Mouse (Mus musculus): Measurements from ENCODE around the gene Kcnn1. TPM values are rescaled to one million over a fixed set of nuclear protein-coding genes. Genes with fewer than 3 reads are reported as not detected.
A peak's percentile ranks its signal among the peaks of the same experiment; 100 is the strongest.

Gene Kcnn1
- 0.25 and 0.38 TPM in 2 replicates for polyA plus RNA-seq (2015; fragmentation: Nextera tagmentation; extraction: Ambion mirVana)

DNA sequence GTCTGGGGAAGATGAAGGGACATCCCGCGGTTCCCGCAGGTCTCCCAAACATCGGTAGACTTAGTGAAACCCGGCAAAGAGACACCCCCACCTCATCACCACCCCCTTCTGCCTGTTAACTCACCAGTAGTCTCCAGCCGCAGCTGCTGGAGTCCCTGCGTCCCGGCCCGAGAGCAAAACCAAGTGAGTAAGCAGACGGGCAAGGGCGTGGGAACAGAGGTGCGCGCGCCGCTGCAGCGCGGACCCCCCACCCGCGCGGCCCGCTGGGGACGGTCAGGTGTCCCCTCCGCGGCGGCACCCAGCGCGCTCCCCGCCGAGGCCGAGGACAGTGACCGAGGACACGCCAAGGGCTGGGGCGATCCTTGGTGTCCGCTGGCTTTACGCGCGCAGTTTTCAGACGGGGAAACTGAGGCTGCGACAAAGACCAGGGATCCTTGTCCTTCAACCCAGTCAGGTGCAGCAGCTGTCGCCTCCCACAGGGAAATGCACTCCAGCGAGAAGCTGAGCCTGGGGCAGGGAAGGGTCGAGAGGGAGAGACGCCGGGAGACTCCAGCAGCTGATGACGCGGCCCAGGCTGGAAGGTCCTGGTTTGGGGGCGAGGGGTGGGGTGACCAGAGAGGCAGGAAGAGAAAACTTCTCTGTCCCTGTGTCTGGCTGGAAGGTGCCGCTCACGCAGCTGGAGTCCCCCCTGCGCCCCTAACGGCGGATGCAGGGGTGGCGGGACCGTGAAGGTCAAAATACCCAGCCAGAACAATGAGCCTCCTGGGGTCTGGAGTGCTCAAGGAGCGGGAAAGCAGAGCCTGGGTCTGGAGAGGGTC, at the start of gene Kcnn1:
Gene Kcnn1, minus strand, starts transcription at position 435 of the 818 bp plus-strand sequence.
- WGBS (ENCODE audit: insufficient replicate concordance): 2% methylated on average over 55 of the region's 55 CpGs
- no peak for ATAC-seq (ENCODE audit: insufficient read depth)
- Histone ChIP-seq H3K9ac (no peak within 1 kb of the TSS; the same call in 1 of the 2 replicates), H3K4me2 (peak within 1 kb of the TSS; percentile 82), H3K27ac (replicated peaks) (no peak within 1 kb of the TSS), H3K4me3 (replicated peaks) (peak within 1 kb of the TSS; percentile 73), H3K9me3 (replicated peaks) (no peaks in the 10 kb centered on the region), H3K4me1 (replicated peaks) (peaks cover 70% of the 10 kb centered on the region), H3K27me3 (peaks cover 68% of the 10 kb centered on the region), H3K36me3 (replicated peaks) (peaks cover 3% of the 10 kb centered on the region)

DNA sequence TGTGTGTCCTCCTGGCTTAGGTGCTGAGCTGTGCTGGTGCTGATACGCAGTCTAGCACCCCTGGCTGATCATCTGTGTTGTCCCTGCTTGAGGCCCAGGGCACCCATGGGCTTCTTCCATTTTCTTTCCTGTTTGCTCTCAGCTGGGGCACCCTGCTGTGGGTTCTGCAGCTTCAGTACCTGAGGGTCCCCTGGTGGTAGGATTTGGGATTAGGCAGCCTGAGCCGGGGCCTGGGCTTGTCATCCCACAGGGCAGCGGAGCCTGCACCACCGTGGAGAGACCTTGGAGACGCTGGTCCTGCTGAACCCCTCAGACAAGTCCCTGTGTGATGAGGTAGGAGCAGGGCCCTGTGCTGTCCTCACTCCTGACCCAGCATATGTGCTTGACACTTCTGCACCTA, 48.5 kb upstream of the Kcnn1 start:
- 82% methylated on average over 5 of the region's 5 CpGs for WGBS (ENCODE audit: insufficient replicate concordance)
- Histone ChIP-seq H3K9ac (no peak overlapping the region), H3K9me3 (replicated peaks) (no peaks in the 10 kb centered on the region), H3K4me2 (no peak overlapping the region), H3K27me3 (no peaks in the 10 kb centered on the region), H3K27ac (replicated peaks) (no peak overlapping the region), H3K4me3 (replicated peaks) (no peak overlapping the region), H3K36me3 (replicated peaks) (peaks cover 67% of the 10 kb centered on the region), H3K4me1 (replicated peaks) (peaks cover 22% of the 10 kb centered on the region)
- 0 out of 2 replicates have a peak, but pooled peaks have one; percentile 2 for ATAC-seq (ENCODE audit: insufficient read depth)

DNA sequence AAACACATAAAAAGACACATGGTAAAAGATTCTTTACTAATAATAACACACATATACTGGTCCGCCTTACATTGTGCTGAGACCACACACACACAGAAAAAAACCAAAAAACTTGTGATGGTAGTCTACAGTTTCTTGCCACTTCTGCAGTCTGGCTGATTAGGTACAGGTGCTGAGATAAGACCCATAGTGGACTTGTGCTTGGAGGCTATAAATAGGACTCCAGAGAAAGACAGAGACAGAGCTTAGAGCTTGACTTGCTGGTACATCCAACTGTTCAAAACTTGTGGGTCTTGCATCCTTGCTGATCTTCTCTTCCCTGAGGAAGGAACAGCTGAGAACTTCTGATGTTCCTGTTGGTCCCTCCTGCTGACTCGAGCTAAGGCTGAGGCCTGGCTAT, 44.5 kb upstream of the Kcnn1 start:
- Histone ChIP-seq H3K27ac (replicated peaks) (no peak overlapping the region), H3K4me2 (peak overlapping the region; percentile 97), H3K27me3 (peaks cover 3% of the 10 kb centered on the region), H3K36me3 (replicated peaks) (peaks cover 26% of the 10 kb centered on the region), H3K9ac (no peak overlapping the region), H3K4me1 (replicated peaks) (peaks cover 47% of the 10 kb centered on the region), H3K9me3 (replicated peaks) (no peaks in the 10 kb centered on the region), H3K4me3 (replicated peaks) (no peak overlapping the region)
- WGBS (ENCODE audit: insufficient replicate concordance): 50% methylated on average over 2 of the region's 2 CpGs
- ATAC-seq (ENCODE audit: insufficient read depth): no peak

DNA sequence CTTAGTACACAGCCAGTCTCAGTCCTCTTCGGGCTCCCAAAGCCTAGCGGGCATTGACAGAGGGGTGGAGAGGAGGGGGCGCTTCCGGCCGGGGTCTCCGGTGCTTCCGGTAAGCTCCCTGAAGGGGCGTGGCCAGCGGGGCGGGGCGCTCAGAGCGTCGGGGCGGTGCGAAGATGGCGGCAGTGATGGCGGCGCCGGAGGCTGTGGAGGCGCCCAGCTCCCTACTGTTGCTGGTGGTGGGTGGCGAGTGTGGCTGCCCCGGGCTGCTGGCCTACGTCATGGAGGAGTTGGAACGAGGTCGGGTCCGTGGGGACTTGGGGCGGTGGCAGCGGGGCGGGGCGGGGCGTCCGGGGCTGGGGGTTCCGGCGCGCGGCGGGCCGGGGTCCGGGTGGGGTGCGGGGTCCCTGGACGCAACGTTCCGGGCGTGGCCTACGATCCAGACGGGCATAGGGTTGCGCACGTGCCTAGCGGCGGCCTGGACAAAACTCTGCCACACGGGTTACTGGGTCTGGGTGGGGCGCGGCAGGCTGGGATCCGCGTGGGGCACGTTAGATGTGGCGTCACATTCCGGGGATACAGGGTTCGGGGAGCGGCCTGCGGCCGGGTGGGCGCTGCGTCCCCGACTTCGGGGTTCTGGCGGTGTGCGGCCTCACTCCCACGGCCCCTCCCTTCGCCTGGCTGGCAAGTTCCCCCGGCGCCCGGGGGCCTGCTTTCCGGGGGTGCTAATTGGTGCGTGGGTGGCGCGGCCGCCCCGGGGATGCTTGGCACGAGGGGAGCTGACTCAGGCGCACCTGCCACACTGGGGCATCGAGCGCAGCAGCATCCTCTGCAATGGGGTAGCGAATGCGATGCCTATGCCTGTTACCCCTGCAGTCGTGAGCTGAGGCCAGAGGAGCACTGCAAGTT, 43.0 kb upstream of the Kcnn1 start, which contains the start of gene Map1s:
Gene Map1s, plus strand, starts transcription at position 102 of the 906 bp plus-strand sequence.
- Histone ChIP-seq H3K4me2 (peak within 1 kb of the TSS; percentile 97), H3K9me3 (replicated peaks) (no peaks in the 10 kb centered on the region), H3K9ac (peak within 1 kb of the TSS; percentile 79), H3K27ac (replicated peaks) (peak within 1 kb of the TSS; percentile 86), H3K36me3 (replicated peaks) (peaks cover 12% of the 10 kb centered on the region; the same call in 1 of the 2 replicates), H3K4me1 (replicated peaks) (peaks cover 43% of the 10 kb centered on the region), H3K4me3 (replicated peaks) (peak within 1 kb of the TSS; percentile 91), H3K27me3 (peaks cover 8% of the 10 kb centered on the region)
- WGBS (ENCODE audit: insufficient replicate concordance): under 1% methylated on average over 85 of the region's 86 CpGs
- peak; percentile 76 for ATAC-seq (ENCODE audit: insufficient read depth)

DNA sequence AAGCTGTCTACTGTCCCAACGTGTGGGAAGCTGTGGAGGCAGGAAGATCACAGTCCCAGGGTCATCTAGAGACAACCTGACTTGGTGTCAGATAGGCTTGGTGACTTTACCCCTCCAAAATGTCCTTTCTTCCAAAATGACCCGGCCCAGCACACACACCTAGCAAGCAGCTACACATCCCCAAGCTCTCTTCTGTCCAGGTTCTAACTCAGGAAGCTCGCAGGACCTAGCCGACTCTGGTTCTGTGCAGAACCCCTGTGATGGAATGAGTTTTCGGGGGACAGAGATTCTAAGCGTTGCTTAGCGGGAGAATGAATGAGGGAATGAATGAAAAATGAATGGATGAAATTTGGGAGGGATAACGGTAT, 42.4 kb upstream of the Kcnn1 start:
- Histone ChIP-seq H3K4me3 (replicated peaks) (peak overlapping the region; percentile 91), H3K9ac (peak overlapping the region; percentile 79), H3K9me3 (replicated peaks) (no peaks in the 10 kb centered on the region), H3K27ac (replicated peaks) (peak overlapping the region; percentile 86), H3K27me3 (peaks cover 8% of the 10 kb centered on the region), H3K4me1 (replicated peaks) (peaks cover 41% of the 10 kb centered on the region), H3K4me2 (peak overlapping the region; percentile 97), H3K36me3 (replicated peaks) (0 out of 2 replicates have a peak, but pooled peaks cover 6% of the 10 kb centered on the region)
- 7% methylated on average over 8 of the region's 8 CpGs for WGBS (ENCODE audit: insufficient replicate concordance)
- no peak for ATAC-seq (ENCODE audit: insufficient read depth)

DNA sequence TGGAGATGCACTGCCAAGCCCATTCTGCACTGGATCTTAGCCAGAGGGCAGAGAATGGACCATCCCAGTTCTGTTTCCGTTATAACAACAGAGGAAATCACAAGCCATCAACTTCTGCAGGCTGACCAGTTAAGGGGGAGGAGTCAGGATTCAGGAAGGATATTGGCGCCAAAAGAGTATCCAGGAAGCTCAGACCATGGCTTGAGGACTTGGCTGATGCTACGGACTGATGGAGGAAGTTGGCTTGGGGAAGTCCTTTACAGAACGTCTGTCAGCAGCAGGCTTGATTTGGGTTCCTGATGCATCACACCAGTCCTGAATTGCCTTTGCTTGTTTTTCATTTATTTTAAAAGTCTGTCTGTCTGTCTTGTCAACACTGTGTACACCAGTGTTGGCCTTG, 41.5 kb upstream of the Kcnn1 start:
- Histone ChIP-seq H3K9ac (no peak overlapping the region), H3K4me1 (replicated peaks) (peaks cover 41% of the 10 kb centered on the region), H3K27ac (replicated peaks) (no peak overlapping the region; the same call in 1 of the 2 replicates), H3K36me3 (replicated peaks) (0 out of 2 replicates have a peak, but pooled peaks cover 6% of the 10 kb centered on the region), H3K9me3 (replicated peaks) (no peaks in the 10 kb centered on the region), H3K27me3 (peaks cover 8% of the 10 kb centered on the region), H3K4me2 (0 out of 2 replicates have a peak overlapping the region, but pooled peaks have one; percentile 3), H3K4me3 (replicated peaks) (no peak overlapping the region)
- WGBS (ENCODE audit: insufficient replicate concordance): 16% methylated on average over 4 of the region's 4 CpGs
- ATAC-seq (ENCODE audit: insufficient read depth): no peak

DNA sequence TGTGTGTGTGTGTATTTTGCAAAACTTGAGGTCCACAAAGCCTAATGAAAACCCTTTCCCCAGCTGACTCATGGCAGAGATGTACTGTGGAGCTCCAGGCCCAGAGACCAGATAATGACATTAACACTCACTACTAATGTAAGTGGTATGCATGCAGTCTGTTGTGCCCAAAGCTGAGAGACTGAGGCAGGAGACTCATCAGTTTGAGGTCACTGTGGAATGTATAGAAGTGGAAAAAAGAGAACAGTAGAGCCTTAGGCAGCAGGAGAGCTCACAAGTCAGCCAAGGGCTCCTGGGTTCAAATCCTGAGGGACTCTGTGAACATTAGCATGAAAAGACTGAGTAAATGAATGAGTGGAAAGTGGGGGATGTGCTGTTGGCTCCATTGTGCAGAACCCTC, 40.5 kb upstream of the Kcnn1 start:
- Histone ChIP-seq H3K27me3 (peaks cover 8% of the 10 kb centered on the region), H3K4me1 (replicated peaks) (peaks cover 50% of the 10 kb centered on the region), H3K4me3 (replicated peaks) (no peak overlapping the region), H3K9ac (no peak overlapping the region), H3K27ac (replicated peaks) (no peak overlapping the region), H3K36me3 (replicated peaks) (no peaks in the 10 kb centered on the region), H3K4me2 (no peak overlapping the region), H3K9me3 (replicated peaks) (no peaks in the 10 kb centered on the region)
- no peak for ATAC-seq (ENCODE audit: insufficient read depth)

DNA sequence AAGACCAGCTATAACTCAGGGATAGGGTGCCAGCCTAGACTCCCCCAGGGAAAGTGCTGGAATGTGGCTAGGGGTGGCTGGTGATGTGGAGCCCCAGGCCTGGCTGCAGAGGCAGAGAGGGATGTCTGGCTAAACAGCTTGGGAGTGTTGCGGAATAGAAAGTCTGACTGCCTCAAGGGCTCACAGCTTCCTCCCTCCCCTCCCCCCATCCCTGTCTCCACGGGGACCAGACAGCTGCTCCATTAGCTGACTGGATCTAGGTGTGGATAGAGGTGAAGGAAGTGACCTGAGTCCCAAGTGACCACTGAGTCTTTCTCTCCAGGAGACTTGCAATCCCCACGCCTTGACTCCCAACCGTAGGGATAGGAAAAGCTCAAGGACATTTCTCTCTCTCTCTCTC, 40.1 kb upstream of the Kcnn1 start:
- H3K4me2 ChIP-seq: no peak overlapping the region
- peaks cover 54% of the 10 kb centered on the region for H3K4me1 ChIP-seq (replicated peaks)
- no peaks in the 10 kb centered on the region for H3K9me3 ChIP-seq (replicated peaks)
- no peak overlapping the region for H3K9ac ChIP-seq
- H3K27me3 ChIP-seq: peaks cover 8% of the 10 kb centered on the region
- no peak overlapping the region for H3K4me3 ChIP-seq (replicated peaks)
- no peak overlapping the region for H3K27ac ChIP-seq (replicated peaks)
- H3K36me3 ChIP-seq (replicated peaks): no peaks in the 10 kb centered on the region
- no peak for ATAC-seq (ENCODE audit: insufficient read depth)
- 50% methylated on average over 4 of the region's 4 CpGs for WGBS (ENCODE audit: insufficient replicate concordance)

DNA sequence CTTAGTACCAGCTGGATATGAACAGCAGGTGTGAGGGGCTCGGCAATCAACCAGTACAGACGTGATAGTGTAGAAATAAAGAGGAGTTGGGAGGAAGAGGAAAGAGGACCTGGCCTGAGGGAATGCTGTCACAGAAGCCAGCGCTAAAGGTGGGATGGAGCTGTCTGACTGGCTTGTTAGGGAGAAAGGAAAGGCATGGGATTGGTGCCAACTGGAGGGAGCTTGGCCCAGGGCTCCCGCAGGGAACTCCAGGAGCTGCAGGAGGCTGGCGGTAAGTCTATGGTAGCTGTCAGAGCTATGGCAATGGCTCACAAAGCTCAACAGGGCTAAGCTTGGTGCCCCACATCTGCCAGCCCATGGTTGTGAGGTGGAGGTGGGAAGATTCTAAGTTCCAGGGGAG, 39.2 kb upstream of the Kcnn1 start:
- WGBS (ENCODE audit: insufficient replicate concordance): 56% methylated on average over 5 of the region's 5 CpGs
- Histone ChIP-seq H3K4me1 (replicated peaks) (peaks cover 49% of the 10 kb centered on the region), H3K27ac (replicated peaks) (no peak overlapping the region), H3K4me3 (replicated peaks) (no peak overlapping the region), H3K9me3 (replicated peaks) (no peaks in the 10 kb centered on the region), H3K27me3 (peaks cover 8% of the 10 kb centered on the region), H3K4me2 (no peak overlapping the region), H3K36me3 (replicated peaks) (no peaks in the 10 kb centered on the region), H3K9ac (no peak overlapping the region)
- ATAC-seq (ENCODE audit: insufficient read depth): no peak

DNA sequence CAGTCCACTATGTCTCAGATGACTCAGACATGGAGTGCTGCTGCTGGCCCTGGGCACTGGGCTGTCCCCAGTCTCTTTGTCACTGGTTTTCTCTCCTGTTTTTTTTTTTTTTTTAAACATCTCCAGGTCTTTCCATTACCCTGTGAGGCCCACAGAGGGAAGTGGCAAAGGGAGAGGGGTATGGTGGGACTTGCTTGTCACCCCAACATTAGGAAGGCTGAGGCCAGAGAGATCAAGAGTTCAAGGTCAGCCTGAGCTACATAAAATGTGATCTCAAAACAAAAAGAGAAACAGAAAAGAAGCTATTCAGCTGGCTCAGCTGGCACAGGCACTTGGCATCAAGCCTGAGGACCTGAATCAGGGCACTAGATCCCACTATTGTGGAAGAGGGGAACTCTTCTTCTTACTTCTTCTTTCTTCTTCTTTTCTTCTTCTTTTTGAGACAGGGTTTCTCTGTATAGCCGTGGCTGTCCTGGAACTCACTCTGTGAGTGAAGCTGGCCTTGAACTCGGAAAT, 37.9 kb upstream of the Kcnn1 start:
- H3K4me3 ChIP-seq (replicated peaks): no peak overlapping the region
- WGBS (ENCODE audit: insufficient replicate concordance): 46% methylated on average over 2 of the region's 2 CpGs
- H3K4me2 ChIP-seq: no peak overlapping the region
- no peak overlapping the region for H3K9ac ChIP-seq
- no peak for ATAC-seq (ENCODE audit: insufficient read depth)
- no peak overlapping the region for H3K27ac ChIP-seq (replicated peaks)
- peaks cover 5% of the 10 kb centered on the region; the same call in 1 of the 2 replicates for H3K36me3 ChIP-seq (replicated peaks)
- no peaks in the 10 kb centered on the region for H3K9me3 ChIP-seq (replicated peaks)
- H3K4me1 ChIP-seq (replicated peaks): peaks cover 46% of the 10 kb centered on the region
- peaks cover 8% of the 10 kb centered on the region for H3K27me3 ChIP-seq

DNA sequence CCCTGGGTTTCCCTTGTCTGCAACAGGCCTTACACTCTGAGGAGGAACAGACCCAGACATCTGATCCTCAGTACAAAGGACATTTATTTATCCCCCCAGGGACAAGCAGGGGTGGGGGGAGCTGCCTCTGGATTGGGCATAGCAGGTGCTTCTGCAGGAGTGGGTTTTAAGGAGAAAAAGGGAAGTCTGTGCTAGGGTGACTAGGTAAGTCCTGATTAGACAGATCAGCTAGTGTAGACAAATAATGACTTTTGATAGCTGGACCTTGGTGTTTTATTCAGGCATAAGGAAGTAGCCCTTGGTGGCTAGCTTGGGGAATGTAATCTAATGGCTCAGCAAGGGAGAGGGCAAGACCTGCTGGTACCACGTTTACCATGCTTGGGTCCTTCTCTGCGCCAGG, 36.2 kb upstream of the Kcnn1 start:
- peaks cover 5% of the 10 kb centered on the region for H3K27me3 ChIP-seq
- no peak overlapping the region for H3K9ac ChIP-seq
- no peak overlapping the region for H3K27ac ChIP-seq (replicated peaks)
- peaks cover 45% of the 10 kb centered on the region for H3K4me1 ChIP-seq (replicated peaks)
- no peaks in the 10 kb centered on the region for H3K9me3 ChIP-seq (replicated peaks)
- ATAC-seq (ENCODE audit: insufficient read depth): no peak
- 67% methylated on average over 2 of the region's 2 CpGs for WGBS (ENCODE audit: insufficient replicate concordance)
- no peak overlapping the region for H3K4me2 ChIP-seq
- no peak overlapping the region for H3K4me3 ChIP-seq (replicated peaks)
- peaks cover 22% of the 10 kb centered on the region for H3K36me3 ChIP-seq (replicated peaks)
